Mouse (Mus musculus): ENCODE results near the gene Cdc42ep2. TPM values are rescaled to one million over a fixed set of nuclear protein-coding genes. Genes with fewer than 3 reads are reported as not detected.

Cdc42ep2 gene
- total and polyA plus RNA-seq, 3 experiments = 0.13 to 0.25 (median 0.20) TPM

- TF ChIP-seq HCFC1 (IDR thresholded peaks at IDR 0.05; ENCODE audit: low read depth, low read length) (no peak), PAX5 (IDR thresholded peaks at IDR 0.05; ENCODE audit: low read length) (no peak), MAFK (IDR thresholded peaks at IDR 0.05; ENCODE audit: insufficient replicate concordance, low read length) (no peak), RCOR1 (conservative IDR thresholded peaks at IDR 0.05; ENCODE audit: low read depth, low read length) (no peak), ETS1 (conservative IDR thresholded peaks at IDR 0.05; ENCODE audit: low read depth, low read length) (no peak), POLR2A (IDR thresholded peaks at IDR 0.05; ENCODE audit: low read depth, low read length) (no peak), BHLHE40 (IDR thresholded peaks at IDR 0.05; ENCODE audit: low read depth, low read length) (no peak), CHD2 (IDR thresholded peaks at IDR 0.05; ENCODE audit: low read length) (no peak), KAT2A (IDR thresholded peaks at IDR 0.05; ENCODE audit: insufficient replicate concordance, low read length) (no peak), NELFE (IDR thresholded peaks at IDR 0.05; ENCODE audit: low read depth, low read length) (no peak), SIN3A (IDR thresholded peaks at IDR 0.05; ENCODE audit: low read length) (no peak), MAZ (IDR thresholded peaks at IDR 0.05; ENCODE audit: low read depth, low read length) (no peak), JUND (conservative IDR thresholded peaks at IDR 0.05; ENCODE audit: low read depth, low read length) (no peak), SMC3 (IDR thresholded peaks at IDR 0.05; ENCODE audit: low read depth, low read length) (no peak), MXI1 (IDR thresholded peaks at IDR 0.05; ENCODE audit: low read depth, low read length) (no peak), MAX (IDR thresholded peaks at IDR 0.05; ENCODE audit: low read length) (no peak), NRF1 (IDR thresholded peaks at IDR 0.05; ENCODE audit: low read depth, low read length) (no peak)
- in situ Hi-C loops (cut with MboI; ENCODE audit: low pct_ligation_motif_present, low pct_unique_long_range_greater_than_20kb, low sequenced_read_pairs) = no loop called here
- Histone ChIP-seq H3K9ac (ENCODE audit: insufficient read depth, low read depth) (no peak overlapping the region), H3K27ac (ENCODE audit: insufficient read depth, low read depth) (no peak overlapping the region), H3K9me3 (replicated peaks; ENCODE audit: low read length) (no peaks in the 10 kb centered on the region), H3K36me3 (replicated peaks in 1 of 2; ENCODE audit: control insufficient read depth in 1 of 2, insufficient read depth in 1 of 2, low read length in 1 of 2) (peaks cover 80 to 100% of the 10 kb centered on the region in 2 experiments), H3K4me2 (ENCODE audit: insufficient read depth, low read depth, poor library complexity, severe bottlenecking) (no peak overlapping the region), H3K79me2 (replicated peaks; ENCODE audit: control insufficient read depth, extremely low read depth, insufficient read depth, poor library complexity, severe bottlenecking) (no peaks in the 10 kb centered on the region), H3K4me1 (ENCODE audit: control insufficient read depth in 1 of 2, insufficient read depth in 2 of 2) (peaks cover 0 to 8% of the 10 kb centered on the region in 2 experiments; a peak in 1 of 4 replicates), H3K4me3 (replicated peaks in 1 of 3; ENCODE audit: low read depth in 2 of 3, low read length in 2 of 3, poor library complexity in 1 of 3) (no peak overlapping the region), H3K27me3 (replicated peaks) (no peaks in the 10 kb centered on the region)
- dilution Hi-C loops (cut with MboI; ENCODE audit: extremely low pct_ligation_motif_present, extremely low pct_unique_long_range_greater_than_20kb, low sequenced_read_pairs) = no loop called here
- DNase-seq (ENCODE audit: extremely low read depth) = no peak
These were observed 27.6 kb upstream of the Cdc42ep2 start for GRCm38 (mm10) chr19:5952071-5952691.

- Histone ChIP-seq H3K79me2 (replicated peaks; ENCODE audit: control insufficient read depth, extremely low read depth, insufficient read depth, poor library complexity, severe bottlenecking) (no peaks in the 10 kb centered on the region), H3K36me3 (replicated peaks in 1 of 2; ENCODE audit: control insufficient read depth in 1 of 2, insufficient read depth in 1 of 2, low read length in 1 of 2) (peaks cover 77 to 97% of the 10 kb centered on the region in 2 experiments), H3K27ac (ENCODE audit: insufficient read depth, low read depth) (no peak overlapping the region)
These were observed 27.0 kb upstream of the Cdc42ep2 start for GRCm38 (mm10) chr19:5951631-5952030.

More at GRCm38 (mm10) chr19:5951631-5952030, 27.0 kb upstream of the Cdc42ep2 start:
- no peak for TF ChIP-seq CHD1 (IDR thresholded peaks at IDR 0.05; ENCODE audit: low read depth, low read length)
- no peak for TF ChIP-seq MYC (IDR thresholded peaks at IDR 0.05; ENCODE audit: low read depth, low read length)
- no peak for TF ChIP-seq JUND (conservative IDR thresholded peaks at IDR 0.05; ENCODE audit: low read depth, low read length)
- no peak for TF ChIP-seq HCFC1 (IDR thresholded peaks at IDR 0.05; ENCODE audit: low read depth, low read length)
- no peak for TF ChIP-seq POLR2A (IDR thresholded peaks at IDR 0.05; ENCODE audit: low read depth, low read length)
- TF ChIP-seq BHLHE40 (IDR thresholded peaks at IDR 0.05; ENCODE audit: low read depth, low read length) = no peak
- no peak for TF ChIP-seq PAX5 (IDR thresholded peaks at IDR 0.05; ENCODE audit: low read length)
- TF ChIP-seq E2F4 (IDR thresholded peaks at IDR 0.05; ENCODE audit: insufficient replicate concordance, low read depth, low read length) = no peak
- no peak for TF ChIP-seq ZC3H11A (IDR thresholded peaks at IDR 0.05; ENCODE audit: low read depth, low read length)
- TF ChIP-seq CTCF (conservative IDR thresholded peaks at IDR 0.05 in 1 of 2, IDR thresholded peaks at IDR 0.05 in 1 of 2; ENCODE audit: low read depth in 2 of 2, low read length in 2 of 2) = no peak
- TF ChIP-seq TBP (conservative IDR thresholded peaks at IDR 0.05; ENCODE audit: low read depth, low read length) = no peak
- no peak for TF ChIP-seq TCF12 (IDR thresholded peaks at IDR 0.05; ENCODE audit: low read depth, low read length)
- TF ChIP-seq RCOR1 (conservative IDR thresholded peaks at IDR 0.05; ENCODE audit: low read depth, low read length) = no peak
- no peak for TF ChIP-seq USF2 (conservative IDR thresholded peaks at IDR 0.05; ENCODE audit: low read depth, low read length)
- TF ChIP-seq ZKSCAN1 (IDR thresholded peaks at IDR 0.05; ENCODE audit: borderline replicate concordance, low read depth, low read length) = no peak
- no peak for TF ChIP-seq RAD21 (IDR thresholded peaks at IDR 0.05; ENCODE audit: low read depth, low read length)
- no peak for TF ChIP-seq GABPA (IDR thresholded peaks at IDR 0.05; ENCODE audit: insufficient replicate concordance, low read depth, low read length)
- H3K9me3 ChIP-seq (replicated peaks; ENCODE audit: low read length) = no peaks in the 10 kb centered on the region
- peaks cover 0 to 10% of the 10 kb centered on the region in 2 experiments; a peak in 2 of 4 replicates for H3K4me1 ChIP-seq (ENCODE audit: control insufficient read depth in 1 of 2, insufficient read depth in 2 of 2)
- no peak for DNase-seq (ENCODE audit: extremely low read depth)
- H3K9ac ChIP-seq (ENCODE audit: insufficient read depth, low read depth) = no peak overlapping the region
- no peaks in the 10 kb centered on the region for H3K27me3 ChIP-seq (replicated peaks)
- no peak overlapping the region for H3K4me2 ChIP-seq (ENCODE audit: insufficient read depth, low read depth, poor library complexity, severe bottlenecking)
- no peak overlapping the region for H3K4me3 ChIP-seq (replicated peaks in 1 of 3; ENCODE audit: low read depth in 2 of 3, low read length in 2 of 3, poor library complexity in 1 of 3)
- in situ Hi-C loops (cut with MboI; ENCODE audit: low pct_ligation_motif_present, low pct_unique_long_range_greater_than_20kb, low sequenced_read_pairs) (no loop called here), dilution Hi-C loops (cut with MboI; ENCODE audit: extremely low pct_ligation_motif_present, extremely low pct_unique_long_range_greater_than_20kb, low sequenced_read_pairs) (no loop called here)
